Mouse (Mus musculus): Measurements from ENCODE around the gene Fam110a. TPM values are rescaled to one million over a fixed set of nuclear protein-coding genes. Genes with fewer than 3 reads are reported as not detected.

The Fam110a gene
- polyA plus RNA-seq, 1 experiment from 2014 or later: 9.3 TPM

DNA sequence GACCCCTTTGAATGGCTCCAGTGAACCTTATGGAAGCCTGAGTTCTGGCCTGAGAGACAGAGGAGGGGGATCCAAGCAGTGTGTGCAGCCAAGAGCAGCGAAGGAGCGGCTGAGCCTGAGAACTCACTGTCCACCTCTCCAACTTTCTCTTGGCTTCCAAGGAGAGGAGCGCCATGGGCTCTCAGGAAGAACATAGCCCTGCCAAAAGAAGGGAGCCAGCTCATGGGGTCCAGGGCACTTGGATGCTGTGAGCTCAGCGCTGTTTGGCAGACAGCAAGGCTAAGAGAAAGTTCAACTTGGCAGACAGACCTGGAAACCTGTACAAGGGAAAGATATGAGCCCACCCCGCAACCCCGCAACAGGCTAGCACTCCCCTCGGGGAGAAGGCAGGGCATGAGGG lies 55.7 kb downstream of the Fam110a start:
- H3K9ac ChIP-seq: no peak overlapping the region
- WGBS: 81% methylated on average over 7 of the region's 7 CpGs
- 0 out of 2 replicates have a peak, but pooled peaks cover 3% of the 10 kb centered on the region for H3K27me3 ChIP-seq (replicated peaks)
- no peaks in the 10 kb centered on the region for H3K36me3 ChIP-seq
- no peak overlapping the region for H3K4me3 ChIP-seq
- no peak overlapping the region for H3K4me2 ChIP-seq
- no peak overlapping the region for H3K27ac ChIP-seq (replicated peaks)
- H3K4me1 ChIP-seq: peaks cover 15% of the 10 kb centered on the region
- ATAC-seq (ENCODE audit: extremely low read depth, insufficient number of reproducible peaks, low FRiP score, low TSS enrichment): no peak
- H3K9me3 ChIP-seq: no peaks in the 10 kb centered on the region

- ATAC-seq (ENCODE audit: extremely low read depth, insufficient number of reproducible peaks, low FRiP score, low TSS enrichment): no peak
- Histone ChIP-seq H3K27ac (replicated peaks) (no peak overlapping the region), H3K27me3 (replicated peaks) (no peaks in the 10 kb centered on the region), H3K4me2 (no peak overlapping the region), H3K4me3 (no peak overlapping the region), H3K36me3 (no peaks in the 10 kb centered on the region), H3K9me3 (no peaks in the 10 kb centered on the region), H3K4me1 (peaks cover 20% of the 10 kb centered on the region), H3K9ac (no peak overlapping the region)
- 41% methylated on average over 4 of the region's 4 CpGs for WGBS
Observed at GRCm38 (mm10) chr2:151921596-151921995, 58.4 kb downstream of the Fam110a start.

GRCm38 (mm10) chr2:151921068-151921467 lies 59.0 kb downstream of the Fam110a start:
- ATAC-seq (ENCODE audit: extremely low read depth, insufficient number of reproducible peaks, low FRiP score, low TSS enrichment): no peak
- H3K36me3 ChIP-seq: no peaks in the 10 kb centered on the region
- no peak overlapping the region for H3K9ac ChIP-seq
- no peak overlapping the region for H3K4me2 ChIP-seq
- no peak overlapping the region for H3K27ac ChIP-seq (replicated peaks)
- H3K27me3 ChIP-seq (replicated peaks): no peaks in the 10 kb centered on the region
- 65% methylated on average over 8 of the region's 8 CpGs for WGBS
- H3K4me1 ChIP-seq: peaks cover 20% of the 10 kb centered on the region
- H3K4me3 ChIP-seq: no peak overlapping the region
- H3K9me3 ChIP-seq: no peaks in the 10 kb centered on the region

MicroRNA genes within 50 kb of the gene (microRNA counts, 519-probe panel; counts per million panel counts)
- 209 counts per million, percentile 61 among the panel's probes with 10 or more counts for microRNA mmu-miR-1953

Small RNA genes lying within 50 kb of the gene (microRNA-seq; reads per million reads assigned to microRNA genes)
- gene Mir1953: not detected

Other genes starting within 250 kb of the Fam110a start
- gene Psmf1, start 236.0 kb downstream of the Fam110a start, polyA plus RNA-seq (2015; fragmentation: Nextera tagmentation; extraction: Ambion mirVana): 27.9 and 28.0 TPM in 2 replicates
- gene Rspo4, start 137.3 kb downstream of the Fam110a start, polyA plus RNA-seq (2015; fragmentation: Nextera tagmentation; extraction: Ambion mirVana): not detected in 2 replicates
- 0.05 and 0.28 TPM in 2 replicates for gene Angpt4, start 69.0 kb downstream of the Fam110a start, polyA plus RNA-seq (2015; fragmentation: Nextera tagmentation; extraction: Ambion mirVana)
- 0.17 and 0.25 TPM in 2 replicates for gene Slc52a3, start 16.3 kb upstream of the Fam110a start, polyA plus RNA-seq (2015; fragmentation: Nextera tagmentation; extraction: Ambion mirVana)
- gene Scrt2, start 101.3 kb upstream of the Fam110a start, polyA plus RNA-seq (2015; fragmentation: Nextera tagmentation; extraction: Ambion mirVana): 0.04 TPM in 1 of 2 replicates, not detected in the other
- 7.4 and 7.7 TPM in 2 replicates for gene Srxn1, start 125.3 kb upstream of the Fam110a start, polyA plus RNA-seq (2015; fragmentation: Nextera tagmentation; extraction: Ambion mirVana)
- gene Tcf15, start 163.3 kb upstream of the Fam110a start, polyA plus RNA-seq (2015; fragmentation: Nextera tagmentation; extraction: Ambion mirVana): 9.2 and 9.4 TPM in 2 replicates
- gene Csnk2a1, start 246.6 kb upstream of the Fam110a start, polyA plus RNA-seq (2015; fragmentation: Nextera tagmentation; extraction: Ambion mirVana): 52.5 and 71.1 TPM in 2 replicates

Data from heart, embryonic 13.5 days (tissue).